In genomic region chr17:27764453-27764852, GRCm38 (mm10) we compare ENCODE assay signal across 16 mouse cellular contexts. TPM values are rescaled to one million over a fixed set of nuclear protein-coding genes. Genes with fewer than 3 reads are reported as not detected.
DNase-seq lines count a peak whose midpoint lies in the region; ATAC-seq and TF ChIP-seq lines count a peak whose summit lies in the region.
"Had no signal": no experiment of that assay in that cellular context is flagged by ENCODE, and none has a peak within 500 bp of the region (broad histone marks: within the 10 kb centered on the region; RNA-seq: fewer than 3 reads in every experiment).

No protein-coding gene starts in this region.

- H3K36me3 ChIP-seq in stomach, postnatal 0 days (ENCODE audit: control insufficient read depth, insufficient read depth, low read length): peaks cover 12% of the 10 kb centered on the region

- 81% methylated on average over 2 of the region's 2 CpGs for WGBS in stomach, postnatal 0 days

- TF ChIP-seq EP300 in stomach, postnatal 0 days (optimal IDR thresholded peaks at IDR 0.05): no peak

- H3K4me2 ChIP-seq in stomach, postnatal 0 days (replicated peaks; ENCODE audit: low read depth): no peak overlapping the region
- H3K4me2 ChIP-seq: limb, embryonic 13.5 days; neural tube, embryonic 12.5 days had no signal

- no peak overlapping the region for H3K4me3 ChIP-seq in layer of hippocampus, adult 2 months
- no peak overlapping the region for H3K4me3 ChIP-seq in stomach, postnatal 0 days (ENCODE audit: low read depth, low read length)
- H3K4me3 ChIP-seq: limb, embryonic 13.5 days; neural tube, embryonic 12.5 days had no signal

- no peaks in the 10 kb centered on the region for H3K27me3 ChIP-seq in stomach, postnatal 0 days (ENCODE audit: control insufficient read depth, insufficient read depth, low read length)
- H3K27me3 ChIP-seq: limb, embryonic 13.5 days; neural tube, embryonic 12.5 days had no signal

- DNase-seq in CD4-positive, CD25-positive, alpha-beta regulatory T cell, adult 2 months (ENCODE audit: low read depth, low spot score): peak; percentile 43
- no peak for DNase-seq in layer of hippocampus, adult 2 months (ENCODE audit: low spot score in 2 of 2)
- DNase-seq in layer of hippocampus, adult 11-12 months (ENCODE audit: low spot score): no peak
- DNase-seq in thymus, postnatal 4 days: peak; percentile 25
- no peak for DNase-seq in thymus, postnatal 0 days (ENCODE audit: low spot score)
- no peak for DNase-seq in stomach, postnatal 0 days (ENCODE audit: low spot score)
- DNase-seq in neural tube, embryonic 10.5 days (ENCODE audit: extremely low spot score, low spot score): no peak
- DNase-seq: cerebellum, adult 9-11 months; heart, adult 18-20 months; kidney, postnatal 4 days; midbrain, embryonic 14.5 days had no signal

- no peaks in the 10 kb centered on the region; the same call in 1 of the 2 replicates for H3K4me1 ChIP-seq in stomach, postnatal 0 days (replicated peaks; ENCODE audit: control insufficient read depth, insufficient read depth)
- H3K4me1 ChIP-seq: limb, embryonic 13.5 days had no signal

- H3K9ac ChIP-seq in stomach, postnatal 0 days (ENCODE audit: low read length): no peak overlapping the region
- H3K9ac ChIP-seq: limb, embryonic 13.5 days; neural tube, embryonic 12.5 days had no signal

- no peak for ATAC-seq in CD4-positive, CD25-positive, alpha-beta regulatory T cell, adult 4 months
- ATAC-seq in stomach, postnatal 0 days (ENCODE audit: low FRiP score, low TSS enrichment): no peak

- peak; percentile 67 for TF ChIP-seq CTCF in layer of hippocampus, adult 2 months (conservative IDR thresholded peaks at IDR 0.05)
- TF ChIP-seq CTCF in stomach, postnatal 0 days (IDR thresholded peaks at IDR 0.05; ENCODE audit: low read depth): peak; percentile 56

- no peaks in the 10 kb centered on the region for H3K9me3 ChIP-seq in stomach, postnatal 0 days (ENCODE audit: control insufficient read depth, low read length)

- H3K27ac ChIP-seq in layer of hippocampus, adult 2 months: no peak overlapping the region
- H3K27ac ChIP-seq in stomach, postnatal 0 days (replicated peaks): no peak overlapping the region
- H3K27ac ChIP-seq: limb, embryonic 13.5 days; neural tube, embryonic 12.5 days had no signal

RNA-seq across cellular contexts. Expression of gene Spdef, which starts 35.7 kb away (rescaled TPM):
- polyA plus RNA-seq in CD4-positive, CD25-positive, alpha-beta regulatory T cell, adult 4 months (2017; shearing (Covaris generic)): not detected
- under 1 TPM; 0.59 to 0.61 TPM for total RNA-seq in layer of hippocampus, adult 2 months (2021)
- 0.66 and 0.99 TPM in 2 replicates for polyA plus RNA-seq in thymus, postnatal 0 days (2015; fragmentation: Nextera tagmentation; extraction: Ambion mirVana)
- polyA plus RNA-seq in stomach, postnatal 0 days (2015; fragmentation: Nextera tagmentation; extraction: Ambion mirVana): 28.0 and 29.7 TPM in 2 replicates
- total RNA-seq: heart, postnatal 25 days had no signal
- polyA plus RNA-seq: embryonic facial prominence, embryonic 11.5 days had no signal

RNA-seq across cellular contexts. Expression of gene D17Wsu92e, which starts 56.0 kb away (rescaled TPM):
- polyA plus RNA-seq in CD4-positive, CD25-positive, alpha-beta regulatory T cell, adult 4 months (2017; shearing (Covaris generic)): 10 to 100 TPM; 14.6 to 14.9 TPM
- 100 to 1,000 TPM; 192 to 197 TPM for total RNA-seq in layer of hippocampus, adult 2 months (2021)
- 16.7 and 20.8 TPM in 2 replicates for polyA plus RNA-seq in thymus, postnatal 0 days (2015; fragmentation: Nextera tagmentation; extraction: Ambion mirVana)
- polyA plus RNA-seq in stomach, postnatal 0 days (2015; fragmentation: Nextera tagmentation; extraction: Ambion mirVana): 23.3 and 25.4 TPM in 2 replicates

Comparison
In these comparisons a context has a peak if more than half of its experiments do, and no peak if none do; other contexts are left out.
1. DNase-seq: peak in CD4-positive, CD25-positive, alpha-beta regulatory T cell, adult 2 months (single experiment) and thymus, postnatal 4 days (single experiment); none in layer of hippocampus, adult 2 months (0 of 2), layer of hippocampus, adult 11-12 months (single experiment), thymus, postnatal 0 days (single experiment), stomach, postnatal 0 days (single experiment) and neural tube, embryonic 10.5 days (single experiment).
2. RNA of gene Spdef, which starts 35.7 kb away (polyA plus RNA-seq): 28.0 to 29.7 TPM in stomach, postnatal 0 days; 0.66 to 0.99 TPM in thymus, postnatal 0 days and not detected in CD4-positive, CD25-positive, alpha-beta regulatory T cell, adult 4 months; every median in the first group is over 10 times any median in the second.